Mouse (Mus musculus): ENCODE measurements around the gene Prr23a3. TPM values are rescaled to one million over a fixed set of nuclear protein-coding genes. Genes with fewer than 3 reads are reported as not detected.

Prr23a3 gene
- not detected for total RNA-seq (2023)

GRCm38 (mm10) chr9:98864571-98864970 lies at the start of gene Prr23a3:
TSS of gene Prr23a3 (plus strand) at chr9:98864767.

GRCm38 (mm10) chr9:98842117-98842516 lies 22.4 kb upstream of the Prr23a3 start, which contains the start of gene Prr23a1:
TSS of gene Prr23a1 (plus strand) at chr9:98842503.

GRCm38 (mm10) chr9:98856210-98856609 lies 8.4 kb upstream of the Prr23a3 start, which contains the start of gene Prr23a2:
TSS of gene Prr23a2 (plus strand) at chr9:98856494.

GRCm38 (mm10) chr9:98902819-98903218 lies 38.3 kb downstream of the Prr23a3 start, which contains the start of gene 7420426K07Rik:
TSS of gene 7420426K07Rik (plus strand) at chr9:98903119.

Other genes with a start within 250 kb of the Prr23a3 start
- gene Prr23a1, start 22.3 kb upstream of the Prr23a3 start, total RNA-seq (2023), result not detected
- gene Prr23a2, start 8.3 kb upstream of the Prr23a3 start, total RNA-seq (2023), result not detected
- not detected for gene 7420426K07Rik, start 38.4 kb downstream of the Prr23a3 start, total RNA-seq (2023)
- not detected for gene Foxl2, start 90.5 kb downstream of the Prr23a3 start, total RNA-seq (2023)
- 10 to 100 TPM; 35.4 to 36.9 TPM for gene Faim, start 121.6 kb downstream of the Prr23a3 start, total RNA-seq (2023)
- gene Gm1123, start 170.9 kb downstream of the Prr23a3 start, total RNA-seq (2023), result not detected

All from B cell, adult 67 days (primary cell).